Mouse (Mus musculus) G1E (cell line): ENCODE data around the gene Cldnd2. TPM values are rescaled to one million over a fixed set of nuclear protein-coding genes. Genes with fewer than 3 reads are reported as not detected.

ENCODE experiments used
- ATAC-seq: 2 replicates; pipeline ENCODE4 v1.8.0; 2016; ENCODE audit warnings: mild to moderate bottlenecking; ENCODE audit not compliant: insufficient number of reproducible peaks, poor library complexity, low FRiP score, severe bottlenecking; ENCODE audit errors: extremely low read depth
- DNase-seq: peaks from one replicate; pipeline ENCODE4 v3.0.0; 2012; ENCODE audit warnings: low spot score
- H3K27me3 ChIP-seq: 2 replicates; pipeline ENCODE4 v1.6.1; 2012; ENCODE audit warnings: mild to moderate bottlenecking, low read length, inconsistent platforms; ENCODE audit not compliant: insufficient read depth
- H3K36me3 ChIP-seq: replicated peaks from 2 replicates; pipeline ENCODE3; 2012; ENCODE audit warnings: mild to moderate bottlenecking, inconsistent platforms
- H3K4me1 ChIP-seq: 2 replicates; pipeline ENCODE4 v1.6.1; 2012; ENCODE audit warnings: low read depth, low read length, inconsistent platforms, mixed read lengths; ENCODE audit not compliant: insufficient read depth
- H3K4me3 ChIP-seq: 2 replicates; pipeline ENCODE4 v1.5.1; 2012; ENCODE audit warnings: low read depth, mild to moderate bottlenecking, inconsistent platforms, low read length, moderate library complexity, mixed read lengths
- H3K9me3 ChIP-seq: replicated peaks from 2 replicates; pipeline ENCODE4 v1.6.1; 2012; ENCODE audit warnings: inconsistent platforms
- CTCF ChIP-seq: IDR thresholded peaks from 2 replicates; pipeline ENCODE4 v1.5.1; 2012; ENCODE audit warnings: low read depth, low read length, inconsistent platforms, mixed read lengths
- GATA1 ChIP-seq: IDR thresholded peaks from 2 replicates; pipeline ENCODE4 v1.6.1; 2012; ENCODE audit warnings: borderline replicate concordance, low read length, inconsistent platforms, mixed read lengths
- GATA2 ChIP-seq: IDR thresholded peaks from 2 replicates; pipeline ENCODE4 v1.6.1; 2012; ENCODE audit warnings: low read depth, low read length, inconsistent platforms, borderline replicate concordance
- POLR2AphosphoS5 ChIP-seq: IDR thresholded peaks from 2 replicates; pipeline ENCODE4 v1.6.1; 2012; ENCODE audit warnings: low read depth, low read length, inconsistent platforms; ENCODE audit not compliant: insufficient replicate concordance
- TAL1 ChIP-seq: conservative IDR thresholded peaks from 2 replicates; pipeline ENCODE4 v1.6.1; 2012; ENCODE audit warnings: low read depth, low read length, inconsistent platforms, mixed read lengths
- polyA plus RNA-seq: library from polyadenylated mRNA; stranded (reverse); fragments of >175 nt; gene quantifications from 2 replicates; pipeline ENCODE4 v1.2.3, GENCODE M21; 2012
- total RNA-seq, 2 experiments: library from RNA; stranded (forward) in 1 of 2; stranded (reverse) in 1 of 2; fragments of 200-1000 nt in 1 of 2; fragments of >200 nt in 1 of 2; fragmentation: Nextera tagmentation in 1 of 2; gene quantifications; 2 replicates each; pipeline ENCODE4 v1.2.3; 2014 to 2017

The Cldnd2 gene
- total and polyA plus RNA-seq, 3 experiments = not detected

GRCm38 (mm10) chr7:43482090-43482716 is 41.6 kb downstream of the Cldnd2 start:
- Histone ChIP-seq H3K9me3 (no peaks in the 10 kb centered on the region), H3K4me3 (no peak overlapping the region), H3K4me1 (no peaks in the 10 kb centered on the region), H3K27me3 (peaks cover 2% of the 10 kb centered on the region; the same call in 1 of the 2 replicates), H3K36me3 (no peaks in the 10 kb centered on the region)
- DNase-seq (no peak), ATAC-seq (no peak)
- TF ChIP-seq GATA1 (no peak), TAL1 (no peak), GATA2 (no peak), CTCF (no peak), POLR2AphosphoS5 (no peak)

DNA sequence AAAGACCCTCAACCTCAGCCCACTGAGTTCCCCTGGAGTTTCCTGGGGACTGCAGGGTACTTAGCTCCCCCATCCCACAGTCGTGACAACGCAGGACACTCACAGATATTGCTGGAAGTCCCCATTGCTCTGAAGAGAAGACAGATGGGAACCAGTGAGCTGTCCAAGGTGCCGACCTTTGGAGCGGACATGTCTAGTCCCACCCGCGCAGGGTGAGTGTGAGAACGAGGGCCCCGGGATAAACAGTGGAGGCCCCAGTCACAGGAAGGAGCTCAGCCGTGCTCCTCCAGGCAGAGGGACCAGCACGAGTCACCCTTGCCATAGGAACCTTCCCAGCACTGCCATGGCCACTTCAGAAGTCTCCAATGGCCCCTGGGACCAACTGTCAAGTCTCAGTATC is 42.7 kb downstream of the Cldnd2 start:
- H3K4me1 ChIP-seq = no peaks in the 10 kb centered on the region
- no peak for ATAC-seq
- no peak for TF ChIP-seq TAL1
- no peak for TF ChIP-seq GATA1
- TF ChIP-seq GATA2 = no peak
- no peak for TF ChIP-seq POLR2AphosphoS5
- TF ChIP-seq CTCF = no peak
- H3K9me3 ChIP-seq = no peaks in the 10 kb centered on the region
- no peak for DNase-seq
- no peaks in the 10 kb centered on the region for H3K36me3 ChIP-seq
- no peak overlapping the region for H3K4me3 ChIP-seq
- H3K27me3 ChIP-seq = peaks cover 2% of the 10 kb centered on the region; the same call in 1 of the 2 replicates

GRCm38 (mm10) chr7:43488646-43489045 is 48.1 kb downstream of the Cldnd2 start:
- no peak for ATAC-seq
- H3K27me3 ChIP-seq = no peaks in the 10 kb centered on the region
- TF ChIP-seq GATA1 (no peak), POLR2AphosphoS5 (no peak), GATA2 (no peak), CTCF (no peak)

DNA sequence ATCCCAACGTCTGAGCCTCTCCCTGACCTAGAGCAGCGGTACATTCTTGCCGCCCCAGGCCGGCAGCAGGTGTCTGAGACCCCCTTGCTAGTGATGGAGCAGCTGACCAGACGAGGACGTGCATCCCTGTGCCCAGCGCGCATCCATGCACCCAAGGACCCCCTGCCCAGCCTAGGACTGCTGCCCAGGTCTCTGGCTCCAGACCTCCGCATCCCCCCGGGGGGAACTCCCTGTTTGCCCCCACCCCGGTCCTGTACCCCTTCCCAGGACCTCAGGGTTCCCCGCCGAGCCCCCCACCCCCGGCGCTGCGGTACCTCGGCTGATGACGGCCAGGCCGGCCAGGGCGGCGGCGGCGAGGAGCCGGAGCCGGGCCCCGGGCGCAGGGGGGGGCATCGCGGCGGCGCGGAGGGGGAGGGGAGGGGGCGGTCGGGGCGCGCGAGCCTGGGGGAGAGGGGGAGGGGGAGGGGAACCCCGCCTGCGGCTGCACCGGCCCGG is 49.1 kb downstream of the Cldnd2 start, which contains the start of gene Iglon5:
TSS of gene Iglon5 (minus strand) at position 445 of the 495 bp plus-strand sequence.
- TF ChIP-seq POLR2AphosphoS5 (no peak), GATA1 (no peak), CTCF (no peak), GATA2 (no peak), TAL1 (no peak)

More at GRCm38 (mm10) chr7:43488646-43489045, 48.1 kb downstream of the Cldnd2 start:
- DNase-seq = no peak
- no peaks in the 10 kb centered on the region for H3K9me3 ChIP-seq
- H3K4me3 ChIP-seq = no peak overlapping the region
- no peaks in the 10 kb centered on the region for H3K36me3 ChIP-seq
- no peaks in the 10 kb centered on the region for H3K4me1 ChIP-seq

DNA sequence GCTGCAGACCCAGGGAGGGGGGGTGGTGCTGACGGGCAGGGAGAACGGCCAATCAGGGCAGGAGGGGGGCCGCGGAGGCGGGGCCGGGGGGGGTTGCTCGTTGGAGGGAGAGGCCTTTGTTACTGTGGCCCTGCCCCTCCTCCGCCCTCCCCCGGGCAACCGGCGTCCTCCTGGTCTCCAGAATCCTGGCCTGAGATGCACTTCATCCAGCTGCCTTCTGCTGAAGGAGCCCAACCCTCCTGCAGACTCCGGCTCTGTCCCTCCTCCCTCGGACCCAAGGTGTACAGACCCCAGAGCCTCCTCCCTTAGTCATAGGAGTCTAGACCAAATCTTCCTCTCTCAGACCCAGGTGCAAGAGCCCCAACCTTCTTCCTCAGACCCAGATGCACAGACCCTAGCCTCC is 49.6 kb downstream of the Cldnd2 start:
- no peaks in the 10 kb centered on the region for H3K9me3 ChIP-seq
- no peak for TF ChIP-seq CTCF
- no peak for TF ChIP-seq GATA2
- TF ChIP-seq POLR2AphosphoS5 = no peak
- no peak for TF ChIP-seq TAL1
- no peak for TF ChIP-seq GATA1
- DNase-seq = no peak
- no peaks in the 10 kb centered on the region for H3K27me3 ChIP-seq
- no peak overlapping the region for H3K4me3 ChIP-seq
- H3K4me1 ChIP-seq = no peaks in the 10 kb centered on the region
- no peaks in the 10 kb centered on the region for H3K36me3 ChIP-seq
- ATAC-seq = no peak

More for the DNA sequence above, 49.1 kb downstream of the Cldnd2 start, which contains the start of gene Iglon5:
- Histone ChIP-seq H3K4me1 (no peaks in the 10 kb centered on the region), H3K4me3 (no peak within 1 kb of the TSS), H3K36me3 (no peaks in the 10 kb centered on the region), H3K9me3 (no peaks in the 10 kb centered on the region), H3K27me3 (no peaks in the 10 kb centered on the region)
- DNase-seq (no peak), ATAC-seq (no peak)

GRCm38 (mm10) chr7:43490861-43491260 is 50.3 kb downstream of the Cldnd2 start:
- ATAC-seq = no peak
- no peaks in the 10 kb centered on the region for H3K9me3 ChIP-seq
- TF ChIP-seq CTCF (no peak), TAL1 (no peak), GATA1 (no peak), POLR2AphosphoS5 (no peak), GATA2 (no peak)

More at GRCm38 (mm10) chr7:43490861-43491260, 50.3 kb downstream of the Cldnd2 start:
- Histone ChIP-seq H3K27me3 (no peaks in the 10 kb centered on the region), H3K4me1 (no peaks in the 10 kb centered on the region), H3K36me3 (no peaks in the 10 kb centered on the region), H3K4me3 (no peak overlapping the region)
- DNase-seq = no peak

Other genes starting within 250 kb of the Cldnd2 start
- 16.0 and 21.3 TPM in 2 replicates for gene Zfp715, start 127.5 kb upstream of the Cldnd2 start, total RNA-seq (2014; fragmentation: Nextera tagmentation)
- 21.4 and 23.8 TPM in 2 replicates for gene Zfp715, start 127.5 kb upstream of the Cldnd2 start, total RNA-seq (2017)
- gene Zfp715, start 127.5 kb upstream of the Cldnd2 start, polyA plus RNA-seq = 1.7 and 3.9 TPM in 2 replicates
- gene Siglecf, start 89.4 kb upstream of the Cldnd2 start, total RNA-seq (2014; fragmentation: Nextera tagmentation) = not detected in 2 replicates
- 1.4 and 1.5 TPM in 2 replicates for gene Siglecf, start 89.4 kb upstream of the Cldnd2 start, total RNA-seq (2017)
- 0.19 and 0.24 TPM in 2 replicates for gene Siglecf, start 89.4 kb upstream of the Cldnd2 start, polyA plus RNA-seq
- not detected in 2 replicates for gene Siglecg, start 32.6 kb upstream of the Cldnd2 start, total RNA-seq (2014; fragmentation: Nextera tagmentation)
- gene Siglecg, start 32.6 kb upstream of the Cldnd2 start, total RNA-seq (2017) = 0.06 and 0.11 TPM in 2 replicates
- gene Siglecg, start 32.6 kb upstream of the Cldnd2 start, polyA plus RNA-seq = not detected in 2 replicates
- gene Lim2, start 13.1 kb upstream of the Cldnd2 start, total RNA-seq (2014; fragmentation: Nextera tagmentation) = not detected in 2 replicates
- not detected in 2 replicates for gene Lim2, start 13.1 kb upstream of the Cldnd2 start, total RNA-seq (2017)
- gene Lim2, start 13.1 kb upstream of the Cldnd2 start, polyA plus RNA-seq = 0.04 TPM in 1 of 2 replicates, not detected in the other
- gene Nkg7, start 3.7 kb upstream of the Cldnd2 start, total RNA-seq (2014; fragmentation: Nextera tagmentation) = not detected in 2 replicates
- gene Nkg7, start 3.7 kb upstream of the Cldnd2 start, total RNA-seq (2017) = not detected in 2 replicates
- gene Nkg7, start 3.7 kb upstream of the Cldnd2 start, polyA plus RNA-seq = not detected in 2 replicates
- 75.0 and 92.3 TPM in 2 replicates for gene Etfb, start 3.3 kb downstream of the Cldnd2 start, total RNA-seq (2014; fragmentation: Nextera tagmentation)
- gene Etfb, start 3.3 kb downstream of the Cldnd2 start, total RNA-seq (2017) = 207 and 218 TPM in 2 replicates
- gene Etfb, start 3.3 kb downstream of the Cldnd2 start, polyA plus RNA-seq = 60.1 and 77.3 TPM in 2 replicates
- gene Gm45233, start 3.3 kb downstream of the Cldnd2 start, total RNA-seq (2014; fragmentation: Nextera tagmentation) = 3.5 TPM in 1 of 2 replicates, not detected in the other
- gene Gm45233, start 3.3 kb downstream of the Cldnd2 start, total RNA-seq (2017) = 0.93 TPM in 1 of 2 replicates, not detected in the other
- not detected in 2 replicates for gene Gm45233, start 3.3 kb downstream of the Cldnd2 start, polyA plus RNA-seq
- gene Vsig10l, start 22.4 kb downstream of the Cldnd2 start, total RNA-seq (2014; fragmentation: Nextera tagmentation) = not detected in 2 replicates
- 0.33 and 0.35 TPM in 2 replicates for gene Vsig10l, start 22.4 kb downstream of the Cldnd2 start, total RNA-seq (2017)
- 0.32 and 0.44 TPM in 2 replicates for gene Vsig10l, start 22.4 kb downstream of the Cldnd2 start, polyA plus RNA-seq
- gene Iglon5, start 49.3 kb downstream of the Cldnd2 start, total RNA-seq (2014; fragmentation: Nextera tagmentation) = not detected in 2 replicates
- 0.05 and 0.06 TPM in 2 replicates for gene Iglon5, start 49.3 kb downstream of the Cldnd2 start, total RNA-seq (2017)
- not detected in 2 replicates for gene Iglon5, start 49.3 kb downstream of the Cldnd2 start, polyA plus RNA-seq
- not detected in 2 replicates for gene 4931406B18Rik, start 65.2 kb downstream of the Cldnd2 start, total RNA-seq (2014; fragmentation: Nextera tagmentation)
- 0.06 and 0.44 TPM in 2 replicates for gene 4931406B18Rik, start 65.2 kb downstream of the Cldnd2 start, total RNA-seq (2017)
- gene 4931406B18Rik, start 65.2 kb downstream of the Cldnd2 start, polyA plus RNA-seq = not detected in 2 replicates
- 0.10 TPM in 1 of 2 replicates, not detected in the other for gene Cd33, start 103.6 kb downstream of the Cldnd2 start, total RNA-seq (2014; fragmentation: Nextera tagmentation)
- gene Cd33, start 103.6 kb downstream of the Cldnd2 start, total RNA-seq (2017) = 0.41 and 0.60 TPM in 2 replicates
- gene Cd33, start 103.6 kb downstream of the Cldnd2 start, polyA plus RNA-seq = 0.13 and 0.69 TPM in 2 replicates
- gene Zfp658, start 121.5 kb downstream of the Cldnd2 start, total RNA-seq (2014; fragmentation: Nextera tagmentation) = 1.2 and 1.3 TPM in 2 replicates
- gene Zfp658, start 121.5 kb downstream of the Cldnd2 start, total RNA-seq (2017) = 1.1 and 1.2 TPM in 2 replicates
- 0.24 and 0.25 TPM in 2 replicates for gene Zfp658, start 121.5 kb downstream of the Cldnd2 start, polyA plus RNA-seq
- 7.0 and 11.0 TPM in 2 replicates for gene Zfp719, start 138.8 kb downstream of the Cldnd2 start, total RNA-seq (2014; fragmentation: Nextera tagmentation)
- 6.4 and 7.8 TPM in 2 replicates for gene Zfp719, start 138.8 kb downstream of the Cldnd2 start, total RNA-seq (2017)
- gene Zfp719, start 138.8 kb downstream of the Cldnd2 start, polyA plus RNA-seq = 0.07 and 0.12 TPM in 2 replicates
- not detected in 2 replicates for gene Zfp819, start 166.4 kb downstream of the Cldnd2 start, total RNA-seq (2014; fragmentation: Nextera tagmentation)
- gene Zfp819, start 166.4 kb downstream of the Cldnd2 start, total RNA-seq (2017) = 0.05 TPM in 1 of 2 replicates, not detected in the other
- gene Zfp819, start 166.4 kb downstream of the Cldnd2 start, polyA plus RNA-seq = not detected in 2 replicates
- gene Ceacam18, start 193.9 kb downstream of the Cldnd2 start, total RNA-seq (2014; fragmentation: Nextera tagmentation) = not detected in 2 replicates
- gene Ceacam18, start 193.9 kb downstream of the Cldnd2 start, total RNA-seq (2017) = 0.16 and 0.29 TPM in 2 replicates
- gene Ceacam18, start 193.9 kb downstream of the Cldnd2 start, polyA plus RNA-seq = not detected in 2 replicates
- 1.2 TPM in 1 of 2 replicates, not detected in the other for gene Siglece, start 219.4 kb downstream of the Cldnd2 start, total RNA-seq (2014; fragmentation: Nextera tagmentation)
- 0.05 TPM in 1 of 2 replicates, not detected in the other for gene Siglece, start 219.4 kb downstream of the Cldnd2 start, total RNA-seq (2017)
- gene Siglece, start 219.4 kb downstream of the Cldnd2 start, polyA plus RNA-seq = not detected in 2 replicates
- gene Ctu1, start 231.2 kb downstream of the Cldnd2 start, total RNA-seq (2014; fragmentation: Nextera tagmentation) = 2.5 and 2.7 TPM in 2 replicates
- gene Ctu1, start 231.2 kb downstream of the Cldnd2 start, total RNA-seq (2017) = 6.5 and 8.6 TPM in 2 replicates
- gene Ctu1, start 231.2 kb downstream of the Cldnd2 start, polyA plus RNA-seq = 14.9 and 20.9 TPM in 2 replicates
- gene Klk14, start 249.6 kb downstream of the Cldnd2 start, total RNA-seq (2014; fragmentation: Nextera tagmentation) = not detected in 2 replicates
- gene Klk14, start 249.6 kb downstream of the Cldnd2 start, total RNA-seq (2017) = not detected in 2 replicates
- not detected in 2 replicates for gene Klk14, start 249.6 kb downstream of the Cldnd2 start, polyA plus RNA-seq